Mouse (Mus musculus): ENCODE measurements around the gene Sva.

Gene Sva

DNA sequence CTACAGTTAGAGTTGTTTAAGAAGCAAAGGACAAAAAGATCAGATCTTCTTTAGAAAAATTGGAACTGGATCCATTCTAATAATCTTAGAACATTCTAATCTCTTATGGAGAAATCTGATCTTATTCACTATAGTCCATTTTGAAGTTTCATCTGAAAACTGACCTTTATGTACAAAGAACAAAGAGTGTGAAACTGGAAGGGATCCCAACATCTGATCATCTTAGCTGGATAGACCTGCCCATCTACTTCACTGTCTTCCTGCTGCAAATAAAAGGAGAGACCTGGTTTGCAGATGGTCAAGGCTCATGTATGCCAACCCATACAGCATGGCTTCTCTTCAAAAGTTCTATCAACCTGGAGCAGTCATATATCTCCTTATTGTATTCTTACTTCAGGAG lies at the start of gene Sva:
TSS of gene Sva (plus strand) at position 301 of the 400 bp plus-strand sequence.
- no peak for DNase-seq

Measured in kidney, postnatal 25 days (tissue).